Mouse (Mus musculus) monocyte, adult 2 months (primary cell): ENCODE data around the gene Cd200.
"Not testable (repeated sequence)": the region's sequence is repeated elsewhere in the genome, so short reads cannot be mapped to it uniquely, and the experiment has no call there.

ENCODE experiments used
- DNase-seq, 2 experiments: peaks; one replicate each; pipeline ENCODE4 v3.0.0; 2022; ENCODE audit warnings: low spot score in 2 of 2, low read depth in 1 of 2

The Cd200 gene

DNA sequence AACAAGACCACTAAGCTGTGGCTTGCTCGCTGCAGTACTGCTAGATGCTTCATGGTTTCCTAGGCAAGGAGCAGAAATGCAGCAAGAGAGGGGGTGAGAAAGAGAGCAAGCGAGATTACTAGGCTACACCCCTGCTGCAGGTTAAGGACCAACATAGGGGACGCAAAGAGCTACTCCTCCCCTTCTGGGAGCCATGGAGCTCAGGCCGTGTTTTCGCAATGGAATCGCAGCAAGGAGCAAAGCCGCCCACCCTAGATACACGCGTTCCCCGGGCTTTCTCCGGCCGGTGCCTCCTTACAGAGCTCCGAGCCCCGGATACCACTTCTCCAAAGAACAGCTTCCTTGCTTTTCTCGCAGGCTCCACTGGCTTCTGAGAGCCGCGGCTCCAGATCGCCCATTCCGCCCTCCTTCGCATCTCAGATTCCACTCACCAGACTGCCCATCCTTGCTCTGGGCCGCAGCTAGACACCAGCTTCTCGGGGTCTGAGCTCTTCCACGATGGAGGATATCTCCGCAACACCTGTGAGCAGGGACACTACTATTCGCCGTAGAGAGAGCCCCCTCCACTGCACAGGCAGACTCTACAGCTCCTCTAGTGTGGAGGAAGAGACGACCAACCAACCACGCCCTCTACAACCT, at the start of gene Cd200:
TSS of gene Cd200 (minus strand) at position 629 of the 639 bp plus-strand sequence.
- DNase-seq: no peak

DNA sequence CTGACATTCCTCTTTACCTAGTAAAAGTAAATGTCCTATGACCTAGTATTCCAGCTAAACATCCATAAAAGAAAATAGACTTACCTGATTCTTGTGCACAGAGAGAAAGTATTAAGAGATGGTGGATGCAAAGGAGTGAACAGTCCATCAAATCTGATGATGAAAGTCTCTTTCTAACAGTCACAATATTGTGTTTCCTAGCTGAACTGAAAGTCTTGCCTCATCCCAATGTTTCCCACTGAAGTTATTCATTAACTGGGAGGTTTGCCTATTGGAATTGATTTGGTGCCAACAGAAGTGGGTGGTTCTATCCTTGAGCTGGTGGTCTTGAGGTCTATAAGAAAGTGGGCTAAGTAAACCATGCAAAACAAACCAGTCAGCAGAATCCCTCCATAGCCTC, 45.9 kb upstream of the Cd200 start:
- DNase-seq: no peak

- no peak for DNase-seq
Observed at GRCm38 (mm10) chr16:45437230-45437739, 28.4 kb upstream of the Cd200 start.

GRCm38 (mm10) chr16:45435591-45435990, 26.7 kb upstream of the Cd200 start:
- no peak for DNase-seq

DNA sequence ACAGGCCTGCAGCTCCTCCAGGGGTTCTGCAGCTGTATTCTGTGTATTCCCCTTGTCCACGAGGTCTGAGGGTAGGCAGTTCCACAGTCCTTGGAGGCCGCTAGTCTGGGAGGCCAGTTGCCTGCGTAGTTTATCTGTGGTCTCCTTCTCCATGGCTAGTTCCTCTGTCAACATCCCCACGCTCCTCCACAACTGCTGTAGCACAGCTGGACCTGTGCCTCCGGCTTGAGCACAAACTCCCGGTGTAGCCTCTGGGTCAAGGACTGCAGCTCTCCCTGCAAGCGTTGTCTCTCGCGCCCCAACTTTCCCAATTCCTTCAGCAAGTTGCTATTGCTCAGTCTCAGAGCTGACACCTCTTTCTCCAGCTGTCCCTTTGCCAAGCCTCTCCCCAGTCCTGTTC, 18.8 kb upstream of the Cd200 start:
- DNase-seq: no peak

DNA sequence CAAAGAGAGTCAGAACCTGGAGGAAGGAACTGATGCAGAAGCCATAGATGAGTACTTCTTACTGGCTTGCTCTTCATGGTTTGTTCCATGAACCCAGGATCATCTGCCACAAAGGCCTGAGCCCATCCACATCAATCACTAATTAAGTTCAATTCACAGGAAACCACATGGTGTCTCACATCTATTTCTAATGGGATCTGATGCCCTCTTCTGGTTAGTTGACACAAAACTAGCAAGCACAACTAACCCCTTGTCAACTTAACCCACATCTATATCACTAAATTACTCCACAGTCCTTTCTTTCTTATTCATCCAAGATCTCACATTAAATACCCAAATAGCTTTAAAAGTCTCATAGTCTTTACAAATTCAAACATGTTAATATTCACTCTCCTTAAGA, 4.6 kb upstream of the Cd200 start:
- DNase-seq: no peak

DNA sequence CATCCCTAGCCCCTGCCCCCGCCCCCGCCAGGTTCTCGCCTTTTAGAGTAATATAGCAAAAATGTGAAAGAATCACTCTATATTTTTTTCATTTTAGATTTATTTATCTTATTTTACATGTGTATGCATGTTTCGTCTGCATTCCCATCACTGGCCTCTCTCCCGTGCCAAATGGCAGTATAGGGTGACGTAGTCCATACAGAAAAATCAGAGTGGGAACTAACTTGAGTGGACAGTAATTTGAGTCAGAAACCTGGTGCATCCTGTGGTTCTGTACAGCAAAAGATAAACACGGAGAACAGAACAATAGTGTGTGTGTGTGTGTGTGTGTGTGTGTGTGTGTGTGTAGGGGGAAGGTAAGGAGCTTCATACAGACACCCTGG, 202 bp upstream of the Cd200 start:
- not testable (repeated sequence) for DNase-seq

- no peak for DNase-seq
Observed at GRCm38 (mm10) chr16:45407645-45408400, 1.0 kb downstream of the Cd200 start.

DNA sequence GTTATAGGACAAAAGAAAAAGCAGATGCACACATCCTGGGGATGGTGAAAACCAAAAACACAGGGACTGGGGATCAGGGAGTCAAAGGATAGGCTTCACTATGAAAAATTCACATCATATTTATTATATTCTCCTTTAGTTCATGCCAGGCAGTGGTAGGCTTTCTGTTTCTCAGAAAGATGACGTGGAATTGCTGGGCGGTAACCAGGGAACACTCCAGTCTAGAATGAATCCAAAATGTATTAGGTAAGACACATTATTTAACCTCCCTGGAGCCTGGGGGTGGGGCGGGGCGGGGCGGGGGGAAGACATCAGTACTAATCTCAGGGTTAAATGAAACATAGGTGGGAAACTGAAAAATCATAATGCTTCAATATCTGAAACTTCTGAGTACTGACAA, 1.8 kb downstream of the Cd200 start:
- no peak for DNase-seq

GRCm38 (mm10) chr16:45402951-45403350, 5.9 kb downstream of the Cd200 start:
- no peak for DNase-seq

- no peak for DNase-seq
Observed at GRCm38 (mm10) chr16:45402036-45402435, 6.8 kb downstream of the Cd200 start.

DNA sequence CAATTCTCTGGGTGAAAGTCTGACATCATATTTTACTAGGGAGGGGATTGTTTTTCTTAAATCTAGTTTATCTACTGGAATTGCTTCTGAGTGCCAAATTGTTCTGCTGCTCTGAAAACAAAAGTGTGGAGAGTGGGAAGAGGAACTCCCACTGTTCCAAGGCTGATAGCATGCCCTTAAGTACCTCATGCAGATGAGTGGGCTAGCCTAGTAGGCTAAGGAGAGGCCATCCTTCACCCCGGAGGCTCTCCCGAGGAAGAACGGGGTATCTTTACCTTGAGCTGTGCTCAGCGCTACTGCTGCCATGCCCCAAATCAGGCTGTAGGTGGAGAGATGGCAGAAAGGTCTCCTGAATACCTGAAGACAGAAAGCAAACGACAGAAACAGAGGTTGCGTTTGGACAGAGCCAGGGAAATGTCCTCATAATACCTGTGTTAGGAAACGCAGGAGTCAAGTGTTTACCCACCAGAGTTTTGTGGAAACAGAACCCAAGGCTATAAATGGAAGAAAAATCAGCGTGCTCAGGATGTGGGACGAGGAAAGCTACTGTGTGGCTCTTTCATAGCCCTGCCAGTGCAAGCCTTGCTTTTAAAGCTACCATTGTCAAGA, 8.8 kb downstream of the Cd200 start:
- no peak for DNase-seq

DNA sequence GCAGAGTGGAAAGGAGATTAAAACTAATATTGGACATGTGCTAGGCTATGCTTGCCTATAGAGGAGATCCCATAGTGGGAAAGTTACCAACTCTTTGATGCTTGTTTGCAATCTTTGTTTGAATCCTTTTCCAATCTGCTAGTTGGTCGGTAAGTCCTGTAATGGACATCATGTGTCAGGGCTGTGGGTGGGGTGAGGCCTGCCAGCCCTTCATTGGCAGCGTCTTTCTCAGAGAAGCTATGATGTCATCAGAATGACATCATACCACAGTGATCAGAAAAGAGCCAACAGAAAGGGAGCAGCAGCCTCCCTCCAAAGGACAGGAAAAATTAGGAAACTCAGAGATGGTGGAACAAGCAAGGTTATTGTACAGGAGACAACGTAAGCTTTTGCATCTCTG, 9.4 kb downstream of the Cd200 start:
- DNase-seq: no peak

GRCm38 (mm10) chr16:45397440-45397839, 11.4 kb downstream of the Cd200 start:
- DNase-seq: no peak

GRCm38 (mm10) chr16:45392246-45392645, 16.6 kb downstream of the Cd200 start:
- no peak for DNase-seq

GRCm38 (mm10) chr16:45391680-45392079, 17.2 kb downstream of the Cd200 start:
- DNase-seq: no peak

- no peak for DNase-seq
Observed at GRCm38 (mm10) chr16:45390286-45390956, 18.4 kb downstream of the Cd200 start.

DNA sequence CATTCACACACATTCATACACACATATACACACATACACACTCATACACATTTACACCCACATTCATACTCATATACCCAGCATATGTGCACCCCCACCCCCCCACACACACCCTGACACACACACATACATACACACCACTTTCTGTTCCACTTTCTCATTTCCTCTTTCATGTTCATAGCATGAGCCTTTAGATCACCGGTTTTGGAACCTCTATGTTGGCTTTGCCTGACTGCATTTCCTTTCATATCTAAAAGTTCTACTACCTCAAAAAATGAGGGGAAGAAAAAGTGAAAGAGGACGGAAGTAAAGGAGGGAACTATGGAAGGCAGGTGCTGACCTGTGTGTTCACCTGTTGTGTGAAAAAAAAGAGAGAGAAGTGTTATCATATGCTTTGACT, 19.0 kb downstream of the Cd200 start:
- peak in 1 of 2 experiments; percentile 3 for DNase-seq

- no peak for DNase-seq
Observed at GRCm38 (mm10) chr16:45389041-45389440, 19.8 kb downstream of the Cd200 start.

GRCm38 (mm10) chr16:45381811-45382210, 27.0 kb downstream of the Cd200 start:
- no peak for DNase-seq

- DNase-seq: no peak
Observed at GRCm38 (mm10) chr16:45378959-45379358, 29.9 kb downstream of the Cd200 start.
